Mouse (Mus musculus) hindbrain, postnatal 0 days (tissue): ENCODE data around the gene Cacna1i. TPM values are rescaled to one million over a fixed set of nuclear protein-coding genes. Genes with fewer than 3 reads are reported as not detected.
A peak's percentile ranks its signal among the peaks of the same experiment; 100 is the strongest.

ENCODE experiments used
- ATAC-seq: fragments of 200-750 bp; cut with Nextera tagmentation; 2 replicates; pipeline ENCODE4 v1.8.0; 2017; ENCODE audit warnings: mild to moderate bottlenecking, moderate TSS enrichment, moderate library complexity
- DNase-seq: peaks from one replicate; pipeline ENCODE4 v3.0.0-alpha.2; 2015; ENCODE audit warnings: low spot score
- H3K27ac ChIP-seq: fragments of 300-500 bp; sonication (generic); 2 replicates; pipeline ENCODE4 v1.5.1; 2014; ENCODE audit warnings: mild to moderate bottlenecking
- H3K27me3 ChIP-seq: fragments of 300-500 bp; sonication (generic); 2 replicates; pipeline ENCODE4 v1.6.1; 2014; ENCODE audit warnings: low read length, mixed read lengths; ENCODE audit not compliant: insufficient read depth
- H3K36me3 ChIP-seq: fragments of 300-500 bp; sonication (generic); 2 replicates; pipeline ENCODE4 v1.6.1; 2014; ENCODE audit warnings: low read length, mixed read lengths; ENCODE audit not compliant: insufficient read depth
- H3K4me1 ChIP-seq: fragments of 300-500 bp; sonication (generic); 2 replicates; pipeline ENCODE4 v1.6.1; 2014; ENCODE audit warnings: antibody characterized with exemption, low read length, mixed read lengths; ENCODE audit not compliant: insufficient read depth
- H3K4me2 ChIP-seq: fragments of 300-500 bp; sonication (generic); 2 replicates; pipeline ENCODE4 v1.6.1; 2014; ENCODE audit warnings: low read depth, mild to moderate bottlenecking, low read length, moderate library complexity, mixed read lengths
- H3K4me3 ChIP-seq: fragments of 300-500 bp; sonication (generic); 2 replicates; pipeline ENCODE4 v1.5.1; 2014; ENCODE audit warnings: low read length
- H3K9ac ChIP-seq: fragments of 300-500 bp; sonication (generic); replicated peaks from 2 replicates; pipeline ENCODE4 v1.6.1; 2014; ENCODE audit warnings: mild to moderate bottlenecking, low read length, moderate library complexity, mixed read lengths
- H3K9me3 ChIP-seq: fragments of 300-500 bp; sonication (generic); 2 replicates; pipeline ENCODE4 v1.6.1; 2016; ENCODE audit warnings: low read length, mixed read lengths
- CTCF ChIP-seq: IDR thresholded peaks from 2 replicates; pipeline ENCODE4 v1.5.1; 2016; ENCODE audit warnings: antibody characterized with exemption, control low read depth, low read depth
- WGBS: fragments of 180-500 bp; shearing (Covaris S2); extraction: QIAGEN DNeasy Blood & Tissue Kit; methylation state at CpG from one replicate; pipeline ENCODE4 v1.1.7; 2014; 5-methylcytosine and 5-hydroxymethylcytosine counted together
- polyA plus RNA-seq: library from polyadenylated mRNA; unstranded; fragments of >200 nt; fragmentation: Nextera tagmentation; extraction: Ambion mirVana; gene quantifications from 2 replicates; pipeline ENCODE4 v1.2.1, GENCODE M21; 2015
- total RNA-seq: library from RNA; depleted of rRNA; stranded (reverse); fragments of >200 nt; gene quantifications from 2 replicates; pipeline ENCODE4 v1.2.3, GENCODE M21; 2014

Gene Cacna1i
- total and polyA plus RNA-seq, 2 experiments from 2014 or later, result 0.50 to 10.8 TPM

- peak; percentile 26; the same call in 1 of the 2 replicates for TF ChIP-seq CTCF
- WGBS, result under 1% methylated on average over 56 of the region's 62 CpGs
These were observed 32.0 kb upstream of the Cacna1i start, which contains the start of gene Atf4 for GRCm38 (mm10) chr15:80254847-80255645. Gene Atf4 (plus strand): TSS chr15:80255184.

GRCm38 (mm10) chr15:80255646-80256121 lies 31.4 kb upstream of the Cacna1i start:
- no peaks in the 10 kb centered on the region for H3K27me3 ChIP-seq
- H3K27ac ChIP-seq, result peak overlapping the region; percentile 98
- H3K9me3 ChIP-seq, result no peaks in the 10 kb centered on the region
- peak overlapping the region; percentile 79 for H3K4me3 ChIP-seq
- H3K4me1 ChIP-seq, result peaks cover 18% of the 10 kb centered on the region; the same call in 1 of the 2 replicates
- TF ChIP-seq CTCF, result peak; percentile 22; the same call in 1 of the 2 replicates
- peak overlapping the region; percentile 98 for H3K9ac ChIP-seq
- peak overlapping the region; percentile 99 for H3K4me2 ChIP-seq
- H3K36me3 ChIP-seq, result peaks cover 34% of the 10 kb centered on the region
- WGBS, result under 1% methylated on average over 47 of the region's 51 CpGs
- DNase-seq (peak; percentile 92), ATAC-seq (peak; percentile 61)

More at GRCm38 (mm10) chr15:80254847-80255645, 32.0 kb upstream of the Cacna1i start, which contains the start of gene Atf4:
- Histone ChIP-seq H3K4me3 (peak within 1 kb of the TSS; percentile 79), H3K9ac (peak within 1 kb of the TSS; percentile 98), H3K27me3 (no peaks in the 10 kb centered on the region), H3K9me3 (no peaks in the 10 kb centered on the region), H3K4me2 (peak within 1 kb of the TSS; percentile 99), H3K27ac (peak within 1 kb of the TSS; percentile 98), H3K4me1 (peaks cover 18% of the 10 kb centered on the region; the same call in 1 of the 2 replicates), H3K36me3 (peaks cover 40% of the 10 kb centered on the region)
- DNase-seq (peak; percentile 100), ATAC-seq (peak; percentile 96)

- DNase-seq (no peak), ATAC-seq (no peak)
- no peak for TF ChIP-seq CTCF
- Histone ChIP-seq H3K36me3 (peaks cover 33% of the 10 kb centered on the region), H3K27me3 (no peaks in the 10 kb centered on the region), H3K4me2 (peak overlapping the region; percentile 99), H3K27ac (peak overlapping the region; percentile 98), H3K9me3 (no peaks in the 10 kb centered on the region), H3K4me1 (peaks cover 18% of the 10 kb centered on the region; the same call in 1 of the 2 replicates), H3K9ac (peak overlapping the region; percentile 98), H3K4me3 (peak overlapping the region; percentile 79)
- WGBS, result 8% methylated on average over 16 of the region's 16 CpGs
These were observed 30.8 kb upstream of the Cacna1i start for GRCm38 (mm10) chr15:80256242-80256641.

GRCm38 (mm10) chr15:80256656-80257601 lies 30.1 kb upstream of the Cacna1i start:
- Histone ChIP-seq H3K27ac (peak overlapping the region; percentile 98; the same call in 1 of the 2 replicates), H3K4me3 (peak overlapping the region; percentile 79), H3K36me3 (peaks cover 33% of the 10 kb centered on the region), H3K9me3 (no peaks in the 10 kb centered on the region), H3K9ac (peak overlapping the region; percentile 98), H3K4me1 (peaks cover 18% of the 10 kb centered on the region; the same call in 1 of the 2 replicates), H3K27me3 (no peaks in the 10 kb centered on the region), H3K4me2 (peak overlapping the region; percentile 99)
- no peak; the same call in 1 of the 2 replicates for TF ChIP-seq CTCF
- ATAC-seq (no peak), DNase-seq (no peak)
- 62% methylated on average over 12 of the region's 12 CpGs for WGBS

- Histone ChIP-seq H3K27ac (peak overlapping the region; percentile 48; the same call in 1 of the 2 replicates), H3K9me3 (no peaks in the 10 kb centered on the region), H3K27me3 (no peaks in the 10 kb centered on the region), H3K4me1 (peaks cover 18% of the 10 kb centered on the region; the same call in 1 of the 2 replicates), H3K4me2 (peak overlapping the region; percentile 99), H3K4me3 (peak overlapping the region; percentile 79; the same call in 1 of the 2 replicates), H3K9ac (no peak overlapping the region), H3K36me3 (peaks cover 33% of the 10 kb centered on the region)
- ATAC-seq (no peak), DNase-seq (no peak)
- 27% methylated on average over 4 of the region's 4 CpGs for WGBS
- TF ChIP-seq CTCF, result no peak
These were observed 29.3 kb upstream of the Cacna1i start for GRCm38 (mm10) chr15:80257602-80258239.
